Mouse (Mus musculus): Measurements from ENCODE around the gene Dkk2. TPM values are rescaled to one million over a fixed set of nuclear protein-coding genes. Genes with fewer than 3 reads are reported as not detected.

The Dkk2 gene
- 15.9 and 22.0 TPM in 2 replicates for polyA plus RNA-seq (2012; rRNA removed)

GRCm38 (mm10) chr3:132085112-132085822 is at the start of gene Dkk2:
Gene Dkk2 (plus strand): TSS chr3:132085292.

Measured in central nervous system, embryonic 11.5 days (tissue).